Mouse (Mus musculus) heart, postnatal 0 days (tissue): ENCODE measurements around the gene Rps28.

Source experiments
- CTCF ChIP-seq: IDR thresholded peaks from 2 replicates; pipeline ENCODE4 v1.5.1; 2016; ENCODE audit warnings: antibody characterized with exemption, control low read depth, low read depth
- EP300 ChIP-seq: IDR thresholded peaks from 2 replicates; pipeline ENCODE4 v1.6.1; 2016; ENCODE audit warnings: antibody characterized with exemption, low read depth

DNA sequence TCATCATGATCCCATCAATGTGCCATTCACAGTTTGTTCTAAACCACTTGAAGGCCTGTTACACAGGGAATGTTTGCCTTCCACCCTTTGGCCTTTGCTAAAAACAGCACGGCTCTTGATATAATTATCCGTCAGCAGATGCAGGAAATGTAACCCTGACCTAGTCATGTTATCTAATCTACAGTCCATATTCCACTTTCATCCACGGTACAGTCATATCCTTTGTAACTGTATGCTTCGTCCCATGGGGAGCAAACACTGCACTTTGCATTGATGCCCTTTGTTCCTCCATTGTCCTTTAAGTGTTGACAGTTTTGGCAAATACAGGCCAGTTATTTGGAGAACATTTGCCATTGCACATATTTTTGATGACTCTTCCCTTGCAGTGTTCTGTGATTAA is 35.6 kb downstream of the Rps28 start:
- TF ChIP-seq CTCF (no peak), EP300 (peak; percentile 96)
